Comparison of ENCODE assay signal across 8 mouse cellular contexts in the genomic region with DNA sequence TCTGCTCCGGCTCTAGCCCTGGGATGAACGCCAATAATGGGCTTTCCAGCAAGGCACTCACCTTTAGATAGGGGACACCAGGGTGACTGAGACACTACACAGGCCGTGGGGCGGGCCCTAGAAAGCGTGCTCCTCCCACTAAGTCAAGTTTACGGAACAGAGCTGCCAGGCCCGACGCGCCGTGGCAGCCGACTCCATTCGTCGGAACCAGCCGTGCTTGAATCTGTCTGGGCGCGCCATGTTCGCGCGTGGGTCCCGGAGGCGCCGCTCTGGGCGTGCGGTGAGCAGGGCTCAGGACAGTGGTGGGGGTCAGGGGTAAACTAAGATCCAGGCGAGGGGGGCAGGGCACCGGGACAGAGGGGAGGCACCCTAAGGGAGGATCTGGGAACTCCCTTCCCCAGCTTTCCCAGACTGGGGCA. TPM values are rescaled to one million over a fixed set of nuclear protein-coding genes. Genes with fewer than 3 reads are reported as not detected.
DNase-seq lines count a peak whose midpoint lies in the region; ATAC-seq lines count a peak whose summit lies in the region.

Gene Prickle3 (plus strand): TSS at position 40 of the 419 bp plus-strand sequence.

- H3K9ac ChIP-seq in forebrain, embryonic 13.5 days, result peak within 1 kb of the TSS; percentile 55
- H3K9ac ChIP-seq in limb, embryonic 11.5 days (ENCODE audit: low read length), result peak within 1 kb of the TSS; percentile 56
- peak within 1 kb of the TSS; percentile 54; the same call in 1 of the 2 replicates for H3K9ac ChIP-seq in midbrain, embryonic 11.5 days (ENCODE audit: low read length)

- peak within 1 kb of the TSS; percentile 53 for H3K4me2 ChIP-seq in forebrain, embryonic 13.5 days
- H3K4me2 ChIP-seq in limb, embryonic 11.5 days (ENCODE audit: low read depth, severe bottlenecking), result peak within 1 kb of the TSS; percentile 47
- H3K4me2 ChIP-seq in midbrain, embryonic 11.5 days, result peak within 1 kb of the TSS; percentile 42

- peak within 1 kb of the TSS; percentile 31 for H3K4me3 ChIP-seq in forebrain, embryonic 13.5 days
- peak within 1 kb of the TSS; percentile 38 for H3K4me3 ChIP-seq in limb, embryonic 11.5 days (ENCODE audit: low read depth, low read length)
- peak within 1 kb of the TSS; percentile 23; the same call in 1 of the 2 replicates for H3K4me3 ChIP-seq in midbrain, embryonic 11.5 days (ENCODE audit: low read depth, low read length)

- H3K4me1 ChIP-seq in forebrain, embryonic 13.5 days, result 0 out of 2 replicates have a peak, but pooled peaks cover 10% of the 10 kb centered on the region
- no peaks in the 10 kb centered on the region for H3K4me1 ChIP-seq in limb, embryonic 11.5 days (ENCODE audit: control insufficient read depth, insufficient read depth, low read length)
- peaks cover 6% of the 10 kb centered on the region; the same call in 1 of the 2 replicates for H3K4me1 ChIP-seq in midbrain, embryonic 11.5 days (ENCODE audit: control insufficient read depth, insufficient read depth, low read length)

- no peaks in the 10 kb centered on the region for H3K36me3 ChIP-seq in forebrain, embryonic 13.5 days (ENCODE audit: poor library complexity, severe bottlenecking)
- H3K36me3 ChIP-seq in limb, embryonic 11.5 days (ENCODE audit: control insufficient read depth, insufficient read depth, low read length), result no peaks in the 10 kb centered on the region
- H3K36me3 ChIP-seq in midbrain, embryonic 11.5 days (ENCODE audit: control insufficient read depth, insufficient read depth, low read length), result no peaks in the 10 kb centered on the region

- ATAC-seq in forebrain, embryonic 13.5 days, result no peak
- ATAC-seq in limb, embryonic 11.5 days (ENCODE audit: insufficient number of reproducible peaks, low FRiP score, low TSS enrichment, low read depth), result peak; percentile 46; the same call in 1 of the 2 replicates
- ATAC-seq in midbrain, embryonic 11.5 days (ENCODE audit: low FRiP score), result 0 out of 2 replicates have a peak, but pooled peaks have one; percentile 54

- no peaks in the 10 kb centered on the region for H3K9me3 ChIP-seq in forebrain, embryonic 13.5 days (replicated peaks)
- H3K9me3 ChIP-seq in limb, embryonic 11.5 days (ENCODE audit: control insufficient read depth, low read length), result no peaks in the 10 kb centered on the region
- H3K9me3 ChIP-seq in midbrain, embryonic 11.5 days (ENCODE audit: control insufficient read depth, low read length), result no peaks in the 10 kb centered on the region

- WGBS in forebrain, embryonic 13.5 days, result 14% methylated on average over 26 of the region's 26 CpGs
- whole genome bisulfite sequencing in limb, embryonic 11.5 days, result 11% methylated on average over 25 of the region's 26 CpGs
- 15% methylated on average over 26 of the region's 26 CpGs for WGBS in midbrain, embryonic 11.5 days

- no peak within 1 kb of the TSS for H3K27ac ChIP-seq in forebrain, embryonic 13.5 days
- peak within 1 kb of the TSS; percentile 42; the same call in 1 of the 2 replicates for H3K27ac ChIP-seq in limb, embryonic 11.5 days (replicated peaks; ENCODE audit: low read depth, low read length)
- H3K27ac ChIP-seq in midbrain, embryonic 11.5 days (ENCODE audit: low read depth, low read length), result no peak within 1 kb of the TSS

- peak; percentile 72 for DNase-seq in CD4-positive helper T cell, adult 2 months (ENCODE audit: low read depth, low spot score)
- peak; percentile 46 for DNase-seq in ZHBTc4 (ENCODE audit: low read depth, low spot score)
- DNase-seq in heart, postnatal 4 days, result peak; percentile 72
- DNase-seq in limb, embryonic 11.5 days (ENCODE audit: low spot score), result no peak
- DNase-seq in midbrain, embryonic 11.5 days (ENCODE audit: low spot score, missing footprints), result peak; percentile 85
- DNase-seq in thymus, postnatal 0 days (ENCODE audit: low spot score), result peak; percentile 43
- DNase-seq in c-Kit-positive CD71-positive TER-119-positive erythroid progenitor cells, embryonic 14.5 days (ENCODE audit: low spot score), result no peak

- H3K27me3 ChIP-seq in forebrain, embryonic 13.5 days, result no peaks in the 10 kb centered on the region
- H3K27me3 ChIP-seq in limb, embryonic 11.5 days (ENCODE audit: control insufficient read depth, insufficient read depth, low read length), result no peaks in the 10 kb centered on the region
- H3K27me3 ChIP-seq in midbrain, embryonic 11.5 days (ENCODE audit: control insufficient read depth, insufficient read depth, low read length), result no peaks in the 10 kb centered on the region

RNA-seq across cellular contexts. Expression of gene Prickle3, which starts in this region (rescaled TPM):
- 1.3 and 2.3 TPM in 2 replicates for polyA plus RNA-seq in forebrain, embryonic 13.5 days (2015; fragmentation: Nextera tagmentation; extraction: Ambion mirVana)
- 10 to 100 TPM; 11.9 to 12.0 TPM for total RNA-seq in heart, postnatal 4 days (2021)
- polyA plus RNA-seq in limb, embryonic 11.5 days (2014; fragmentation: Nextera tagmentation; extraction: Ambion mirVana), result 5.6 and 6.7 TPM in 2 replicates
- polyA plus RNA-seq in midbrain, embryonic 11.5 days (2014; fragmentation: Nextera tagmentation; extraction: Ambion mirVana), result 1.1 and 2.2 TPM in 2 replicates
- 5.3 and 6.2 TPM in 2 replicates for polyA plus RNA-seq in thymus, postnatal 0 days (2015; fragmentation: Nextera tagmentation; extraction: Ambion mirVana)

Comparison
In these comparisons a context has a peak if more than half of its experiments do, and no peak if none do; other contexts are left out.
1. DNase-seq: peak in CD4-positive helper T cell, adult 2 months (single experiment), ZHBTc4 (single experiment), heart, postnatal 4 days (single experiment), midbrain, embryonic 11.5 days (single experiment) and thymus, postnatal 0 days (single experiment); none in limb, embryonic 11.5 days (single experiment) and c-Kit-positive CD71-positive TER-119-positive erythroid progenitor cells, embryonic 14.5 days (single experiment).
2. Peak in every context shown above with its lines, with median percentiles within 50 percentile points of each other: H3K4me2 ChIP-seq, H3K4me3 ChIP-seq and H3K9ac ChIP-seq.